Mouse (Mus musculus) ES-Bruce4 (cell line): ENCODE data around the gene Brk1. TPM values are rescaled to one million over a fixed set of nuclear protein-coding genes. Genes with fewer than 3 reads are reported as not detected.

Experiments
- H3K27ac ChIP-seq: 2 replicates; pipeline ENCODE4 v1.5.1; 2012; ENCODE audit warnings: low read length, inconsistent platforms; ENCODE audit not compliant: insufficient read depth
- H3K27me3 ChIP-seq: 2 replicates; pipeline ENCODE4 v1.6.1; 2012; ENCODE audit warnings: mild to moderate bottlenecking, low read length, inconsistent platforms; ENCODE audit not compliant: control insufficient read depth, poor library complexity, insufficient read depth, severe bottlenecking
- H3K36me3 ChIP-seq: 2 replicates; pipeline ENCODE4 v1.6.1; 2012; ENCODE audit warnings: inconsistent platforms, mild to moderate bottlenecking, low read length, moderate library complexity; ENCODE audit not compliant: control insufficient read depth, poor library complexity, insufficient read depth, severe bottlenecking
- H3K4me1 ChIP-seq: one replicate; pipeline ENCODE4 v1.8.1; 2011; ENCODE audit warnings: low read length; ENCODE audit not compliant: control insufficient read depth, insufficient read depth
- H3K4me3 ChIP-seq: 2 replicates; pipeline ENCODE4 v1.5.1; 2011; ENCODE audit warnings: low read depth, mild to moderate bottlenecking, low read length
- H3K9ac ChIP-seq: 2 replicates; pipeline ENCODE4 v1.6.1; 2012; ENCODE audit warnings: low read depth, mild to moderate bottlenecking, inconsistent platforms; ENCODE audit not compliant: poor library complexity, severe bottlenecking
- H3K9me3 ChIP-seq: replicated peaks from 2 replicates; pipeline ENCODE4 v1.6.1; 2012; ENCODE audit warnings: mild to moderate bottlenecking, low read length, inconsistent platforms; ENCODE audit not compliant: control insufficient read depth, poor library complexity, insufficient read depth, severe bottlenecking
- CTCF ChIP-seq: IDR thresholded peaks from one replicate; pipeline ENCODE4 v1.8.1; 2011; ENCODE audit warnings: low read depth, low read length
- EP300 ChIP-seq: IDR thresholded peaks from 2 replicates; pipeline ENCODE4 v1.6.1; 2011; ENCODE audit warnings: low read depth, low read length; ENCODE audit not compliant: insufficient read depth
- POLR2A ChIP-seq: IDR thresholded peaks from one replicate; pipeline ENCODE4 v1.8.1; 2011; ENCODE audit warnings: low read length; ENCODE audit not compliant: insufficient read depth
- polyA plus RNA-seq: library from polyadenylated mRNA; stranded (reverse); fragments of >200 nt; gene quantifications from 2 replicates; pipeline ENCODE4 v1.2.4, GENCODE M21; 2011; ENCODE audit warnings: low read depth; ENCODE audit not compliant: missing spikeins, insufficient read depth, insufficient read length

Gene Brk1
- polyA plus RNA-seq, 1 experiment = 96.3 TPM

GRCm38 (mm10) chr6:113585065-113585464, 19.5 kb upstream of the Brk1 start:
- Histone ChIP-seq H3K4me1 (no peaks in the 10 kb centered on the region), H3K9ac (no peak overlapping the region)

GRCm38 (mm10) chr6:113586466-113587183, 17.9 kb upstream of the Brk1 start:
- Histone ChIP-seq H3K27ac (no peak overlapping the region), H3K9ac (no peak overlapping the region), H3K36me3 (peaks cover 26% of the 10 kb centered on the region), H3K27me3 (no peaks in the 10 kb centered on the region), H3K4me3 (no peak overlapping the region), H3K9me3 (no peaks in the 10 kb centered on the region), H3K4me1 (no peaks in the 10 kb centered on the region)
- no peak for TF ChIP-seq CTCF

More at GRCm38 (mm10) chr6:113585065-113585464, 19.5 kb upstream of the Brk1 start:
- TF ChIP-seq EP300 (no peak), CTCF (no peak), POLR2A (no peak)
- Histone ChIP-seq H3K4me3 (no peak overlapping the region), H3K27ac (no peak overlapping the region), H3K9me3 (no peaks in the 10 kb centered on the region), H3K27me3 (no peaks in the 10 kb centered on the region), H3K36me3 (peaks cover 23% of the 10 kb centered on the region)

- H3K4me1 ChIP-seq = no peaks in the 10 kb centered on the region
- H3K27ac ChIP-seq = no peak overlapping the region
- H3K9ac ChIP-seq = no peak overlapping the region
- peaks cover 21% of the 10 kb centered on the region for H3K36me3 ChIP-seq
- H3K4me3 ChIP-seq = no peak overlapping the region
- TF ChIP-seq EP300 (no peak), POLR2A (no peak), CTCF (no peak)
- H3K27me3 ChIP-seq = no peaks in the 10 kb centered on the region
- no peaks in the 10 kb centered on the region for H3K9me3 ChIP-seq
Observed at GRCm38 (mm10) chr6:113592637-113593036, 11.9 kb upstream of the Brk1 start.

- no peaks in the 10 kb centered on the region for H3K27me3 ChIP-seq
- peaks cover 8% of the 10 kb centered on the region for H3K36me3 ChIP-seq
- H3K9ac ChIP-seq = no peak overlapping the region
- H3K4me3 ChIP-seq = no peak overlapping the region
- TF ChIP-seq CTCF (no peak), POLR2A (no peak), EP300 (no peak)
- H3K9me3 ChIP-seq = no peaks in the 10 kb centered on the region
- no peaks in the 10 kb centered on the region for H3K4me1 ChIP-seq
- no peak overlapping the region for H3K27ac ChIP-seq
Observed at GRCm38 (mm10) chr6:113597945-113598344, 6.6 kb upstream of the Brk1 start.

- H3K27ac ChIP-seq = peak overlapping the region; percentile 62; the same call in 1 of the 2 replicates
- no peak for TF ChIP-seq POLR2A
- TF ChIP-seq EP300 = no peak
- no peak for TF ChIP-seq CTCF
Observed at GRCm38 (mm10) chr6:113599833-113600232, 4.7 kb upstream of the Brk1 start.

GRCm38 (mm10) chr6:113600543-113601139, 3.9 kb upstream of the Brk1 start, which contains the start of gene Fancd2os:
Gene Fancd2os (minus strand): TSS chr6:113600715.
- peaks cover 6% of the 10 kb centered on the region for H3K36me3 ChIP-seq
- TF ChIP-seq POLR2A (no peak), EP300 (0 out of 2 replicates have a peak, but pooled peaks have one; percentile 56), CTCF (no peak)
- no peaks in the 10 kb centered on the region for H3K9me3 ChIP-seq
- no peaks in the 10 kb centered on the region for H3K4me1 ChIP-seq
- H3K4me3 ChIP-seq = peak within 1 kb of the TSS; percentile 10; the same call in 1 of the 2 replicates
- no peaks in the 10 kb centered on the region for H3K27me3 ChIP-seq
- H3K27ac ChIP-seq = peak within 1 kb of the TSS; percentile 71
- peak within 1 kb of the TSS; percentile 51 for H3K9ac ChIP-seq

More at GRCm38 (mm10) chr6:113599833-113600232, 4.7 kb upstream of the Brk1 start:
- Histone ChIP-seq H3K36me3 (peaks cover 8% of the 10 kb centered on the region), H3K27me3 (no peaks in the 10 kb centered on the region), H3K9ac (peak overlapping the region; percentile 51), H3K4me1 (no peaks in the 10 kb centered on the region), H3K4me3 (no peak overlapping the region), H3K9me3 (no peaks in the 10 kb centered on the region)
